Mouse (Mus musculus) hindbrain, embryonic 16.5 days (tissue): Measurements from ENCODE around the gene Gm7298. TPM values are rescaled to one million over a fixed set of nuclear protein-coding genes. Genes with fewer than 3 reads are reported as not detected.
"Not testable (repeated sequence)": the region's sequence is repeated elsewhere in the genome, so short reads cannot be mapped to it uniquely, and the experiment has no call there.

Experiments used
- ATAC-seq: fragments of 200-750 bp; cut with Nextera tagmentation; 2 replicates; pipeline ENCODE4 v1.8.0; 2017; ENCODE audit warnings: moderate TSS enrichment, moderate library complexity
- H3K27ac ChIP-seq: fragments of 300-500 bp; sonication (generic); 2 replicates; pipeline ENCODE4 v1.5.1; 2014; ENCODE audit warnings: low read depth, mild to moderate bottlenecking, control low read depth, low read length, moderate library complexity
- H3K27me3 ChIP-seq: fragments of 300-500 bp; sonication (generic); replicated peaks from 2 replicates; pipeline ENCODE4 v1.6.1; 2014; ENCODE audit warnings: low read length; ENCODE audit not compliant: control insufficient read depth, insufficient read depth
- H3K36me3 ChIP-seq: fragments of 300-500 bp; sonication (generic); 2 replicates; pipeline ENCODE4 v1.6.1; 2014; ENCODE audit warnings: mild to moderate bottlenecking, low read length, moderate library complexity, mixed read lengths; ENCODE audit not compliant: control insufficient read depth, insufficient read depth
- H3K4me1 ChIP-seq: fragments of 300-500 bp; sonication (generic); 2 replicates; pipeline ENCODE4 v1.6.1; 2014; ENCODE audit warnings: low read depth, low read length; ENCODE audit not compliant: control insufficient read depth, insufficient read depth
- H3K4me2 ChIP-seq: fragments of 300-500 bp; sonication (generic); 2 replicates; pipeline ENCODE4 v1.6.1; 2014; ENCODE audit warnings: mild to moderate bottlenecking, low read length, control low read depth, moderate library complexity
- H3K4me3 ChIP-seq: fragments of 300-500 bp; sonication (generic); 2 replicates; pipeline ENCODE4 v1.5.1; 2014; ENCODE audit warnings: mild to moderate bottlenecking, low read length, control low read depth, moderate library complexity
- H3K9ac ChIP-seq: fragments of 300-500 bp; sonication (generic); 2 replicates; pipeline ENCODE4 v1.6.1; 2014; ENCODE audit warnings: low read depth, mild to moderate bottlenecking, control low read depth, low read length, moderate library complexity
- H3K9me3 ChIP-seq: fragments of 300-500 bp; sonication (generic); 2 replicates; pipeline ENCODE4 v1.6.1; 2014; ENCODE audit warnings: mild to moderate bottlenecking, low read length, moderate library complexity; ENCODE audit not compliant: control insufficient read depth
- WGBS: fragments of 180-500 bp; shearing (Covaris S2); extraction: QIAGEN DNeasy Blood & Tissue Kit; methylation state at CpG from one replicate; pipeline ENCODE4 v1.1.7; 2014; 5-methylcytosine and 5-hydroxymethylcytosine counted together
- polyA plus RNA-seq: library from polyadenylated mRNA; unstranded; fragments of >200 nt; fragmentation: Nextera tagmentation; extraction: Ambion mirVana; gene quantifications from 2 replicates; pipeline ENCODE4 v1.2.1, GENCODE M21; 2015

Gene Gm7298
- polyA plus RNA-seq: 0.04 TPM in 1 of 2 replicates, not detected in the other

DNA sequence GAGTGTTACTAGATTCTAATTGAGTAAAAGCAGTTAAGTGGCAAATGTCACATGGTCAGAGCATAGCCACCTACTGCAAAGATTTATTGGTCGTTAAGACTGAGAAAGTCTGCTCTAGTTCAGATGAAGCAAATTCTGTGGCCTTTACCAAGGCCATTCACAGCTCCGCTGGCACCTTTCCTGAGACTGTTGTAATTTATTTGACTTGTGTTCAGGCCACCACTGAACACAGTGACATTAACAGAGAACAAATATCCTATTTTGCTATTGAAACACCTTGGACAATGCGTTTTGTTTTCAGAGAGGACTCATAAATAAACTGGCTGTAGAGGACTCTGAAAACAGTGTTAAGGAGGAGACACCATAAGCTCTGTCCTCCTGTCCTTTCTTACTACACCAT is at the start of gene Gm7298:
Gene Gm7298, plus strand, starts transcription at position 301 of the 400 bp plus-strand sequence.
- Histone ChIP-seq H3K4me3 (no peak within 1 kb of the TSS), H3K27me3 (no peaks in the 10 kb centered on the region), H3K9ac (no peak within 1 kb of the TSS), H3K9me3 (no peaks in the 10 kb centered on the region), H3K4me1 (no peaks in the 10 kb centered on the region), H3K27ac (no peak within 1 kb of the TSS), H3K4me2 (no peak within 1 kb of the TSS), H3K36me3 (no peaks in the 10 kb centered on the region)
- ATAC-seq: no peak
- 82% methylated on average over 3 of the region's 3 CpGs for WGBS

- H3K27ac ChIP-seq: no peak overlapping the region
- H3K4me3 ChIP-seq: no peak overlapping the region
- H3K27me3 ChIP-seq: no peaks in the 10 kb centered on the region
- ATAC-seq: no peak
- no peaks in the 10 kb centered on the region for H3K4me1 ChIP-seq
- H3K36me3 ChIP-seq: no peaks in the 10 kb centered on the region
- WGBS: 83% methylated on average over 4 of the region's 4 CpGs
- no peak overlapping the region for H3K4me2 ChIP-seq
- no peak overlapping the region for H3K9ac ChIP-seq
- peaks cover 2% of the 10 kb centered on the region; the same call in 1 of the 2 replicates for H3K9me3 ChIP-seq
Observed at GRCm38 (mm10) chr6:121828034-121828433, 95.3 kb downstream of the Gm7298 start.

- H3K27ac ChIP-seq: no peak overlapping the region
- no peaks in the 10 kb centered on the region for H3K27me3 ChIP-seq
- H3K9ac ChIP-seq: no peak overlapping the region
- H3K4me3 ChIP-seq: no peak overlapping the region
- H3K4me1 ChIP-seq: no peaks in the 10 kb centered on the region
- WGBS: 83% methylated on average over 1 of the region's 1 CpGs
- no peaks in the 10 kb centered on the region for H3K36me3 ChIP-seq
- ATAC-seq: no peak
- H3K4me2 ChIP-seq: no peak overlapping the region
- H3K9me3 ChIP-seq: no peaks in the 10 kb centered on the region
Observed at GRCm38 (mm10) chr6:121836361-121836760, 103.6 kb downstream of the Gm7298 start.

GRCm38 (mm10) chr6:121838271-121838670 is 105.5 kb downstream of the Gm7298 start, which contains the start of gene Mug1:
Gene Mug1, plus strand, starts transcription at chr6:121838541.
- not testable (repeated sequence) for H3K27me3 ChIP-seq, H3K9ac ChIP-seq, H3K27ac ChIP-seq, H3K4me2 ChIP-seq, H3K36me3 ChIP-seq, H3K4me1 ChIP-seq, ATAC-seq, H3K9me3 ChIP-seq, H3K4me3 ChIP-seq
- 83% methylated on average over 4 of the region's 4 CpGs for WGBS

Other genes starting within 250 kb of the Gm7298 start
- 15.2 and 15.3 TPM in 2 replicates for gene A2m, start 97.6 kb upstream of the Gm7298 start, polyA plus RNA-seq
- gene Mug1, start 105.6 kb downstream of the Gm7298 start, polyA plus RNA-seq: not detected in 2 replicates